Mouse (Mus musculus) hindbrain, embryonic 10.5 days (tissue): ENCODE results near the gene Hist1h3i. TPM values are rescaled to one million over a fixed set of nuclear protein-coding genes. Genes with fewer than 3 reads are reported as not detected.
"Not testable (repeated sequence)": the region's sequence is repeated elsewhere in the genome, so short reads cannot be mapped to it uniquely, and the experiment has no call there.

Experiments used
- DNase-seq: peaks from one replicate; pipeline ENCODE4 v3.0.0-alpha.2; 2017; ENCODE audit warnings: low spot score
- H3K27ac ChIP-seq: fragments of 300-500 bp; sonication (generic); 2 replicates; pipeline ENCODE4 v1.5.1; 2016; ENCODE audit warnings: mild to moderate bottlenecking, moderate library complexity
- H3K27me3 ChIP-seq: fragments of 300-500 bp; sonication (generic); 2 replicates; pipeline ENCODE4 v1.6.1; 2016; ENCODE audit warnings: mild to moderate bottlenecking; ENCODE audit not compliant: poor library complexity, insufficient read depth, severe bottlenecking
- H3K36me3 ChIP-seq: fragments of 300-500 bp; sonication (generic); 2 replicates; pipeline ENCODE4 v1.6.1; 2016; ENCODE audit warnings: mild to moderate bottlenecking, moderate library complexity
- H3K4me1 ChIP-seq: fragments of 300-500 bp; sonication (generic); replicated peaks from 2 replicates; pipeline ENCODE4 v1.6.1; 2016; ENCODE audit warnings: mild to moderate bottlenecking
- H3K4me3 ChIP-seq: fragments of 300-500 bp; sonication (generic); 2 replicates; pipeline ENCODE4 v1.5.1; 2016; ENCODE audit warnings: mild to moderate bottlenecking, moderate library complexity
- H3K9me3 ChIP-seq: fragments of 300-500 bp; sonication (generic); 2 replicates; pipeline ENCODE4 v1.6.1; 2016; ENCODE audit warnings: mild to moderate bottlenecking, moderate library complexity
- WGBS: fragments of 180-500 bp; shearing (Covaris S2); methylation state at CpG from one replicate; pipeline ENCODE4 v1.1.7; 2016; 5-methylcytosine and 5-hydroxymethylcytosine counted together
- polyA plus RNA-seq: library from polyadenylated mRNA; unstranded; fragments of >200 nt; fragmentation: Nextera tagmentation; extraction: Ambion mirVana; gene quantifications from 2 replicates; pipeline ENCODE4 v1.2.1, GENCODE M21; 2016

Hist1h3i gene
- polyA plus RNA-seq, 1 experiment from 2014 or later: 112 TPM

DNA sequence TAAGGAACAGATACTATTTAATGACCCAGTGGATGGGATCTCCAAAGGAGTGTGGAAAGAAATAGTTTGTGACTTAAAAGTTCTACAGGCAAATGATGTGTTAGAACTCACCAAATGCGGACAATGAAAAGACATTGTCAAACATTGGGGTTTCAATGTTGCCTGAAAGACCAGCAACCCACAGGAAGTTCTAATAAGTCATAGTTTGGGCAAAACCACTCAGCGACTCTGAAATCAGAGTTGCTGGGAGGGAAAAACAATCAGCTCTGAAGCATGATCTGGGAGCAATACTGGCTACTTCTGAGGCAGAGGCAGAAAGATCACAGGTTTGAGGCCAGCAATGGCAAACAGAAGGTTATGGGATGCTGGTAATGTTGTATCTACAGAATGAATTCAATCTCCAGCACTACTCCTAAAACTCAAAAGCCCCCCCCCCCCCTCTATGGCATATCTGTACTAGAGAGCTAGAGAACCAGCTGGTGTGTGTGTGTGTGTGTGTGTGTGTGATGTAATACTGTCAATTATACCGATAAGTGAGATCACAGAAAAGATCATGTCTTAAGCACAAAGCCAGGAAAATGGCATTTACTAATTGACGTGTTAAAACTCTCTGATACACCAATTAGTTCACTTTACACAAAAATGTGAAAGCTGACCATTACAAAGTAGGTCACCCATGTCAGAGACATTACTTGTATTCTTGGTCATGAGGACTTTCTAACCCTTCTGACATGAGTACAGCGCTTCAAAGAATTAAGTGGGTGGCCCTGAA, 33.6 kb downstream of the Hist1h3i start:
- 5% methylated on average over 5 of the region's 5 CpGs for WGBS
- no peaks in the 10 kb centered on the region for H3K9me3 ChIP-seq
- H3K36me3 ChIP-seq: no peaks in the 10 kb centered on the region
- no peaks in the 10 kb centered on the region for H3K27me3 ChIP-seq
- H3K4me1 ChIP-seq: peaks cover 49% of the 10 kb centered on the region
- peak overlapping the region; percentile 95 for H3K27ac ChIP-seq
- H3K4me3 ChIP-seq: peak overlapping the region; percentile 65
- peak; percentile 58 for DNase-seq

DNA sequence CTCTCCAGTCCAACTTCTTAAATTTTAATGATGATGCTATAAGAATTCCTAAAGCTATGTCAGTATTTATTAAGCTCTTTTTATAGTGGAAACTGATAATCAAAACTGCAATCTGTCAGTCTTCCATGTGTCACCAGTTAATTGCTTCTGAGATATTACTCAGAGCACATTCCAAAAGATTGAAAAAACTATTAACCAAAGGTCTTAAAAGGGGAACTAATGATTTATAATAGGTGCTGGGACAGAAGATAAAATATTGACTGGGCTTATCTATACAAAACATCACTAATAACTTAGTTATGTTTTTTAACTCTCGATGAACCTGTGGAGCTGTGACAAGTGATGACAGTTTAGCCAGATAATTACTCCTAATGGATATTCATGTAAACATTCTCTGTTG, 38.2 kb downstream of the Hist1h3i start:
- no peaks in the 10 kb centered on the region for H3K36me3 ChIP-seq
- H3K27me3 ChIP-seq: no peaks in the 10 kb centered on the region
- no peaks in the 10 kb centered on the region for H3K9me3 ChIP-seq
- no peak overlapping the region for H3K27ac ChIP-seq
- 98% methylated on average over 1 of the region's 1 CpGs for WGBS
- no peak overlapping the region for H3K4me3 ChIP-seq
- no peak for DNase-seq
- peaks cover 20% of the 10 kb centered on the region for H3K4me1 ChIP-seq

DNA sequence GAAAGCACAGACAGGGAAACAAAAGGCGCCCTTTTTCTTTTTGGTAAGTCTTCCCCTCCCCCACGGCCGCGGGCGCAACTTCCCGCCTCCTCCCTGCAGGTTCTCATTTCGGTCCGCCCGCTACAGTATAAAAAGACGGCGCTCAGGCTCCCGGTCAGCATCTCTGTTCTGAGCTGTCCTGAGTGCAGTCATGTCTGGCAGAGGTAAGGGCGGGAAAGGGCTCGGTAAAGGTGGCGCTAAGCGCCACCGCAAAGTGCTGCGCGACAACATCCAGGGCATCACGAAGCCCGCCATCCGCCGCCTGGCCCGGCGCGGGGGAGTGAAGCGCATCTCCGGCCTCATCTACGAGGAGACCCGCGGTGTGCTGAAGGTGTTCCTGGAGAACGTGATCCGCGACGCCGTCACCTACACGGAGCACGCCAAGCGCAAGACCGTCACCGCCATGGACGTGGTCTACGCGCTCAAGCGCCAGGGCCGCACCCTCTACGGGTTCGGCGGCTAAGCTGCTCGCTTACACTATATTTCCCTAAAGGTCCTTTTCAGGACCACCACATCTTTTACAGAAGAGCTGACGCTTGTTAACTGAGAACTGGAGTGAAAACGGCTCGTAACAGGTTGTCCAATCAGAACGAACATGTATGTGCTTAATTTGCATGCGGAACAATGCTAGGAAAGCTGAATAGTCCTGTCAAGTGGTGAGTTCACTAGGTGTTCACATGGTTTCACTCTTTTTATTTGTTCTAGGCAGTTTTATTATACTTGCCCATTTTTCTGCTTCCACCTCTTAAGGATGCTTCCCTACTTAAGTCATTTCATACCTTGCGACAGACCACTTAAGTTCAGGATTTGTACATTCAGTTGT, 48.0 kb downstream of the Hist1h3i start, which contains the start of gene Hist1h4j:
Gene Hist1h4j, plus strand, starts transcription at position 159 of the 862 bp plus-strand sequence.
- not testable (repeated sequence) for H3K9me3 ChIP-seq

GRCm38 (mm10) chr13:21734010-21734905, 48.9 kb downstream of the Hist1h3i start:
- peak overlapping the region; percentile 99 for H3K27ac ChIP-seq
- under 1% methylated on average over 21 of the region's 21 CpGs for WGBS
- no peaks in the 10 kb centered on the region for H3K27me3 ChIP-seq
- no peaks in the 10 kb centered on the region for H3K36me3 ChIP-seq
- peak; percentile 83 for DNase-seq
- no peaks in the 10 kb centered on the region for H3K9me3 ChIP-seq
- H3K4me3 ChIP-seq: peak overlapping the region; percentile 59
- H3K4me1 ChIP-seq: peaks cover 20% of the 10 kb centered on the region

More for the DNA sequence above, 48.0 kb downstream of the Hist1h3i start, which contains the start of gene Hist1h4j:
- H3K36me3 ChIP-seq, H3K27me3 ChIP-seq: not testable (repeated sequence)
- peak within 1 kb of the TSS; percentile 59 for H3K4me3 ChIP-seq
- peak within 1 kb of the TSS; percentile 99 for H3K27ac ChIP-seq
- WGBS: under 1% methylated on average over 49 of the region's 56 CpGs
- H3K4me1 ChIP-seq: peaks cover 20% of the 10 kb centered on the region
- DNase-seq: peak; percentile 95

- H3K27me3 ChIP-seq: no peaks in the 10 kb centered on the region
- H3K4me1 ChIP-seq: peaks cover 20% of the 10 kb centered on the region
- 67% methylated on average over 5 of the region's 5 CpGs for WGBS
- H3K27ac ChIP-seq: peak overlapping the region; percentile 99
- H3K9me3 ChIP-seq: no peaks in the 10 kb centered on the region
- peak; percentile 53 for DNase-seq
- no peaks in the 10 kb centered on the region for H3K36me3 ChIP-seq
- peak overlapping the region; percentile 59; the same call in 1 of the 2 replicates for H3K4me3 ChIP-seq
These were observed 49.7 kb downstream of the Hist1h3i start for GRCm38 (mm10) chr13:21733466-21733865.

Other genes with a start within 250 kb of the Hist1h3i start
- 0.29 TPM in 1 of 2 replicates, not detected in the other for gene Olfr1366, start 240.6 kb downstream of the Hist1h3i start, polyA plus RNA-seq
- gene Olfr1535, start 223.5 kb downstream of the Hist1h3i start, polyA plus RNA-seq: not detected in 2 replicates
- not detected in 2 replicates for gene Olfr1364, start 201.6 kb downstream of the Hist1h3i start, polyA plus RNA-seq
- not detected in 2 replicates for gene Olfr1362, start 169.3 kb downstream of the Hist1h3i start, polyA plus RNA-seq
- gene Olfr11, start 140.9 kb downstream of the Hist1h3i start, polyA plus RNA-seq: not detected in 2 replicates
- gene Olfr1361, start 120.0 kb downstream of the Hist1h3i start, polyA plus RNA-seq: not detected in 2 replicates
- gene Olfr1360, start 106.0 kb downstream of the Hist1h3i start, polyA plus RNA-seq: not detected in 2 replicates
- gene Olfr1359, start 85.3 kb downstream of the Hist1h3i start, polyA plus RNA-seq: not detected in 2 replicates
- 2.2 TPM in 1 of 2 replicates, not detected in the other for gene Hist1h2bl, start 67.2 kb downstream of the Hist1h3i start, polyA plus RNA-seq
- 16.6 and 22.9 TPM in 2 replicates for gene Hist1h2ai, start 66.9 kb downstream of the Hist1h3i start, polyA plus RNA-seq
- 12.7 and 15.7 TPM in 2 replicates for gene Hist1h3h, start 65.7 kb downstream of the Hist1h3i start, polyA plus RNA-seq
- gene Hist1h2bm, start 61.3 kb downstream of the Hist1h3i start, polyA plus RNA-seq: 5.2 and 6.1 TPM in 2 replicates
- gene Hist1h4j, start 48.3 kb downstream of the Hist1h3i start, polyA plus RNA-seq: 0.58 and 0.85 TPM in 2 replicates
- 2.8 and 4.2 TPM in 2 replicates for gene Hist1h4k, start 32.9 kb downstream of the Hist1h3i start, polyA plus RNA-seq
- gene Hist1h2ak, start 29.5 kb downstream of the Hist1h3i start, polyA plus RNA-seq: 14.0 and 21.0 TPM in 2 replicates
- gene Hist1h2bn, start 29.2 kb downstream of the Hist1h3i start, polyA plus RNA-seq: 1.0 and 3.4 TPM in 2 replicates
- gene Hist1h1b, start 2.7 kb downstream of the Hist1h3i start, polyA plus RNA-seq: 39.0 and 41.1 TPM in 2 replicates
- gene Hist1h2an, start 3.8 kb upstream of the Hist1h3i start, polyA plus RNA-seq: 9.9 and 11.4 TPM in 2 replicates
- gene Hist1h2bp, start 4.1 kb upstream of the Hist1h3i start, polyA plus RNA-seq: 2.4 and 3.3 TPM in 2 replicates
- gene Hist1h2bq, start 26.8 kb upstream of the Hist1h3i start, polyA plus RNA-seq: 18.9 and 20.9 TPM in 2 replicates
- 2.3 TPM in 1 of 2 replicates, not detected in the other for gene Hist1h2ao, start 27.1 kb upstream of the Hist1h3i start, polyA plus RNA-seq
- gene Hist1h4m, start 28.4 kb upstream of the Hist1h3i start, polyA plus RNA-seq: not detected in 2 replicates
- gene Hist1h4n, start 48.8 kb upstream of the Hist1h3i start, polyA plus RNA-seq: 9.7 and 10.0 TPM in 2 replicates
- 6,234 and 6,449 TPM in 2 replicates for gene Hist1h2ap, start 50.1 kb upstream of the Hist1h3i start, polyA plus RNA-seq
- gene Hist1h2br, start 50.4 kb upstream of the Hist1h3i start, polyA plus RNA-seq: 19.3 and 21.2 TPM in 2 replicates
- 20.6 and 24.7 TPM in 2 replicates for gene Zfp184, start 161.7 kb upstream of the Hist1h3i start, polyA plus RNA-seq
- gene Pom121l2, start 197.8 kb upstream of the Hist1h3i start, polyA plus RNA-seq: 0.07 TPM in 1 of 2 replicates, not detected in the other
- gene Prss16, start 226.4 kb upstream of the Hist1h3i start, polyA plus RNA-seq: 0.18 TPM in 1 of 2 replicates, not detected in the other